Mouse (Mus musculus) frontal cortex, postnatal 36 days (tissue): Measurements from ENCODE around the gene Glmp.
"Not testable (repeated sequence)": the region's sequence is repeated elsewhere in the genome, so short reads cannot be mapped to it uniquely, and the experiment has no call there.

ENCODE experiments used
- DNase-seq, 2 experiments: peaks; one replicate each; pipeline ENCODE4 v3.0.0; 2022; ENCODE audit warnings: low spot score in 2 of 2

Glmp gene

DNA sequence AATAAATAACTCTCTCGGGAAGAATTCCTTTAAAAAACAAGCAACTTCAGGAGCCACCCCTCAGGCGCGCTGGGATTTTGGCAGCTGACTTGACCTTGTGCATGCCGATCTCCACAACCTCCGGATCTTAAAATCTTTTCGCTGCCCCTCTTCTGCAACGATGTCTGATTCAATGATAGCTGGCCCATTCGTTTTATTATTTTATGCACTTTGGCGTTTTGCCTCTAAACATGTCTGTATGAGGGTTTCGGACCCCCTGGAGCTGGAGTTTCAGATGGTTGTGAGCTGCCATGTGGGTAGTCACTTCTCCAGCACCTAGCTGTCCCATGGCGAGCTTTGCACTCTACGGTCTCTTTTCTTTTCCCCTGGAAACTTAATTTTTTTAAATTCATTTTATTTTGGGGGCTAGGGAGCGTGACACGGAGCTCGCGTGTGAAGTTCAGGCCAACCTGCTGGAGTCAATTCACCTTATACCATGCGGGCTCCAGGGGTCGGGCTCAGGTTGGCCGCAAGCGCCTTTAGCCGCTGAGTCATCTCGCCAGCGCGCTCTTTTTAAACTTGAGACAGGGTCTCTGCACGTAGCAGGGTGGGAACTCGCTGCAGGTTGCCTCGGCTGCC lies 10.7 kb downstream of the Glmp start:
- DNase-seq: no peak

DNA sequence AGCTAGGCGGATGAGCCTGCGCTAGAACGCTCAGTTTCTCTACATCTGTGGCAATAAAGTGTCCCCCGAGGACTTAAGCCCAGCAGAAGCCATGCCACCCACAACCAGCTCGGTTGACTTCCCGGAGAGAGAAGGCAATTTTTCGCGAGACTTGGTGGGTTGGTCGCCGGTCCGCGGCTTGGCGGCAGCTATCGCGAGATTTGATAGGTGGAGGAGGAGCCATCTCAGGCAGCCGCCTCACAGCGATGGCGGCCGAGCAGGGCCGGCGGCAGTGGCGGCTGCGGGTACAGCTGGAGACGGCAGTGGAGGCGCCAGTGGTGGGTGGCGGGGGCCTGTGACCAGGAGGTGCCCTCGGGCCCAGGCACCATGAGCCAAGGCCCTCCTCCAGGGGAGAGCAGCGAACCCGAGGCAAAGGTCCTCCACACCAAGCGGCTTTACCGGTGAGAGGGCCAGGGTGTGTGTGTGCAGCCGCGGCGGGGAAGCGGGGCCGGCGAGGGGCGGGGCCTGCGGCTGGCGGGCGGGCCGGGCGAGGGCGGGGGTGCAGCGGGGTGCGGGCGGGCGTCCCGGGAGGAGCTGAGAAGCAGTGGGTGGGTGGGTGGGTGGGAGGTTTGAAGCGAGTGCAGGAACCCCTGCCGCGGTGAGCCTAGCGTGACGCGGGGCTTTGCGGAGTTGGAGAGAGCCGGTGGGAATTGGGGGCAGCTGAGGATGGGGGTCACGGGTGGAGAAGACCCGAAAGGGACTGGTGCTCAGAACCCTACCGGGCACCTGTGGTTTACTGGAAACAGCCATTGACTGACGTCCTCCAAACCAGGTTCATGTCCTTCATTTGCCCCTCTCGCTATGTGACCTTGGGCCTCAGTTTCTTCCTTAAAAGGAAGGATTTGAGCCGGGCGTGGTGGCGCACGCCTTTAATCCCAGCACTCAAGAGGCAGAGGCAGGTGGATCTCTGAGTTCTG lies 11.5 kb downstream of the Glmp start, which contains the start of the genes Tmem79 and Smg5:
Gene Tmem79, minus strand, starts transcription at position 91 of the 956 bp plus-strand sequence.
Gene Smg5, plus strand, starts transcription at position 203 of the 956 bp plus-strand sequence.
- DNase-seq: peak; percentile 97 to 98

- DNase-seq: peak; percentile 41 to 55
Observed at GRCm38 (mm10) chr3:88337367-88338020, 12.7 kb downstream of the Glmp start.

- no peak for DNase-seq
Observed at GRCm38 (mm10) chr3:88338316-88338715, 13.5 kb downstream of the Glmp start.

- DNase-seq: no peak
Observed at GRCm38 (mm10) chr3:88339006-88339405, 14.2 kb downstream of the Glmp start.

DNA sequence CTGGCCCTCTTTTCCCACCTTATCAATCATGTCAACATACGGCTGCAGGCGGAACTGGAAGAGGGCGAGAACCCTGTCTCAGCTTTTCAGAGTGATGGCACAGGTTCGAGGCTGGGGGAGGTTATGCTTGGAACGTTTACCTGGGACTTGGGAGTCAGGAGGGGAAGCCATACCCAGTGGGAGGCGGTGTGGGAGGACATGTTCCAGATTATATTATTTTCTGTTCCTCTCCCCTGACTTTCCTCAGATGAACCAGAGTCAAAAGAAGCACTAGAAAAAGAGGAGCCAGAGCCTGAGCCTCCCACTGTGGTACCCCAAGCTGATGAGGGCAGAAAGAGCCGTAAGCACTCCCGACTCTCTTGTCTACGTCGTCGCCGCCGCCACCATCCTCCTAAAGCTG lies 25.9 kb downstream of the Glmp start:
- DNase-seq: no peak

GRCm38 (mm10) chr3:88352907-88353306 lies 28.1 kb downstream of the Glmp start:
- no peak for DNase-seq

- DNase-seq: no peak
Observed at GRCm38 (mm10) chr3:88354396-88355165, 29.8 kb downstream of the Glmp start.

GRCm38 (mm10) chr3:88359584-88359983 lies 34.8 kb downstream of the Glmp start:
- DNase-seq: no peak

GRCm38 (mm10) chr3:88359989-88360388 lies 35.2 kb downstream of the Glmp start:
- DNase-seq: no peak

GRCm38 (mm10) chr3:88361096-88361495 lies 36.3 kb downstream of the Glmp start:
- no peak for DNase-seq

- no peak for DNase-seq
Observed at GRCm38 (mm10) chr3:88361612-88362313, 36.9 kb downstream of the Glmp start.

- DNase-seq: peak in 1 of 2 experiments; percentile 47
Observed at GRCm38 (mm10) chr3:88363700-88364099, 38.9 kb downstream of the Glmp start.

DNA sequence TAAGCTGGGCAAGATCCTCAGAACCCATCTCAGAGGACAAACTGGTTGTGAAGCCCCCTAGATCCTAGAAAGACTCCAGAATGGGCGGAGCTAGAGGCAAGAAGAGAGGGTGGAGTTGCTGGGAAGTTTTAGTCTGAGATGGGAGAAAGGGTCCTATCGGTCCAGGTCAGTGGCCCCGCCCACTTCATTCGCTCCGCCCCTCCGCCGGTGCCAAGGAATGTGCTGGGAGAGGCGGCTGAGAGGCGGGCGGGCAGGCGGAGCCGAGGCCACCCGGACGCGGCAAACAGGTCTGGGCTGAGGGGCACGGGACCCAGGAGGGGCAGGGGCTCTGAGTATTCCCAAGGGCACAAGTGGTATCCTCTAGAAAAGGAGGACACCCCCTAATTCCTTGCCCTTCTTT lies 39.5 kb downstream of the Glmp start, which contains the start of gene Paqr6:
Gene Paqr6, plus strand, starts transcription at position 248 of the 400 bp plus-strand sequence.
- no peak for DNase-seq

- peak in 1 of 2 experiments; percentile 45 for DNase-seq
Observed at GRCm38 (mm10) chr3:88365705-88366361, 41.0 kb downstream of the Glmp start.

- DNase-seq: peak; percentile 65 to 74
Observed at GRCm38 (mm10) chr3:88366830-88367428, 42.1 kb downstream of the Glmp start.

- DNase-seq: not testable (repeated sequence)
Observed at GRCm38 (mm10) chr3:88367517-88367916, 42.7 kb downstream of the Glmp start.

GRCm38 (mm10) chr3:88368511-88368910 lies 43.7 kb downstream of the Glmp start:
- DNase-seq: not testable (repeated sequence)

DNA sequence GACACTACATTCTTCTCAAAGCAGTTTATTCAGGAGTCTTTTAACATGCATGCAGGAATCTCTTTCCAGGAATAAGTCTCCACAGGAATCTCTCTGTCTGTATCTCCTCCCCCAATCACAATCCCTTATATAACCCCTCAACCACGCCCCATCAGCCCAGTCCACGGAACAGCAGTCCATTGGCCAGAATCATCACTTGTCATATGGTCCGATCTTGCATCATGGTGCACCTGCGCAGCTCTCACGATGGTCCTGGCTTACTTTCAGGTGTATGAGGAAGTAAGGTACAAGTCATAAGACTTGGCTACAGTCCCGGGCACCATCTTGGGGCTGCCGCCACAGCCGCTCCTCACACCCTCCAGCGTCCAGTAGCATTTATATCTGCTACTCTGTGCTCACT lies 47.8 kb downstream of the Glmp start, which contains the start of gene Bglap3:
Gene Bglap3, minus strand, starts transcription at position 101 of the 400 bp plus-strand sequence.
- DNase-seq: not testable (repeated sequence)
